Mouse (Mus musculus) heart, embryonic 11.5 days (tissue): Measurements from ENCODE around the gene Cemip2. TPM values are rescaled to one million over a fixed set of nuclear protein-coding genes. Genes with fewer than 3 reads are reported as not detected.
"Not testable (repeated sequence)": the region's sequence is repeated elsewhere in the genome, so short reads cannot be mapped to it uniquely, and the experiment has no call there.

Source experiments
- ATAC-seq: fragments of 200-750 bp; cut with Nextera tagmentation; replicated peaks from 2 replicates; pipeline ENCODE4 v1.8.0; 2017; ENCODE audit warnings: moderate library complexity; ENCODE audit not compliant: insufficient number of reproducible peaks, low FRiP score, low TSS enrichment
- H3K27ac ChIP-seq: fragments of 300-500 bp; sonication (generic); 2 replicates; pipeline ENCODE4 v1.5.1; 2014; ENCODE audit warnings: mild to moderate bottlenecking, low read depth, low read length
- H3K27me3 ChIP-seq: fragments of 300-500 bp; sonication (generic); 2 replicates; pipeline ENCODE4 v1.6.1; 2014; ENCODE audit warnings: mild to moderate bottlenecking, low read length, mixed read lengths; ENCODE audit not compliant: control insufficient read depth, insufficient read depth
- H3K36me3 ChIP-seq: fragments of 300-500 bp; sonication (generic); 2 replicates; pipeline ENCODE4 v1.6.1; 2014; ENCODE audit warnings: mild to moderate bottlenecking, low read length, moderate library complexity, mixed read lengths; ENCODE audit not compliant: control insufficient read depth, insufficient read depth
- H3K4me1 ChIP-seq: fragments of 300-500 bp; sonication (generic); 2 replicates; pipeline ENCODE4 v1.6.1; 2014; ENCODE audit warnings: low read length; ENCODE audit not compliant: control insufficient read depth, insufficient read depth
- H3K4me2 ChIP-seq: fragments of 300-500 bp; sonication (generic); 2 replicates; pipeline ENCODE4 v1.6.1; 2014; ENCODE audit warnings: mild to moderate bottlenecking, moderate library complexity
- H3K4me3 ChIP-seq: fragments of 300-500 bp; sonication (generic); 2 replicates; pipeline ENCODE4 v1.5.1; 2014; ENCODE audit warnings: low read depth, low read length
- H3K9ac ChIP-seq: fragments of 300-500 bp; sonication (generic); 2 replicates; pipeline ENCODE4 v1.6.1; 2014; ENCODE audit warnings: mild to moderate bottlenecking, low read depth, low read length, moderate library complexity
- H3K9me3 ChIP-seq: fragments of 300-500 bp; sonication (generic); replicated peaks from 2 replicates; pipeline ENCODE4 v1.6.1; 2016; ENCODE audit warnings: low read length; ENCODE audit not compliant: control insufficient read depth
- WGBS: fragments of 180-500 bp; shearing (Covaris S2); extraction: QIAGEN DNeasy Blood & Tissue Kit; methylation state at CpG from one replicate; pipeline ENCODE4 v1.1.7; 2014; ENCODE audit not compliant: insufficient replicate concordance; 5-methylcytosine and 5-hydroxymethylcytosine counted together
- polyA plus RNA-seq: library from polyadenylated mRNA; unstranded; fragments of >200 nt; fragmentation: Nextera tagmentation; extraction: Ambion mirVana; gene quantifications from 2 replicates; pipeline ENCODE4 v1.2.1, GENCODE M21; 2014

The Cemip2 gene
- polyA plus RNA-seq, 1 experiment from 2014 or later, result 77.0 TPM

GRCm38 (mm10) chr19:21860132-21860531, 82.0 kb downstream of the Cemip2 start:
- WGBS, result 71% methylated on average over 5 of the region's 5 CpGs
- H3K36me3 ChIP-seq, result peaks cover 12% of the 10 kb centered on the region
- H3K4me2 ChIP-seq, result no peak overlapping the region
- H3K9ac ChIP-seq, result no peak overlapping the region
- no peak overlapping the region for H3K27ac ChIP-seq
- peaks cover 9% of the 10 kb centered on the region; the same call in 1 of the 2 replicates for H3K4me1 ChIP-seq
- H3K27me3 ChIP-seq, result no peaks in the 10 kb centered on the region
- H3K4me3 ChIP-seq, result no peak overlapping the region
- no peak for ATAC-seq
- H3K9me3 ChIP-seq, result no peaks in the 10 kb centered on the region

- Histone ChIP-seq H3K4me3 (no peak overlapping the region), H3K27me3 (no peaks in the 10 kb centered on the region)
- WGBS, result 87% methylated on average over 6 of the region's 6 CpGs
Measured at GRCm38 (mm10) chr19:21860894-21861293, 82.8 kb downstream of the Cemip2 start.

DNA sequence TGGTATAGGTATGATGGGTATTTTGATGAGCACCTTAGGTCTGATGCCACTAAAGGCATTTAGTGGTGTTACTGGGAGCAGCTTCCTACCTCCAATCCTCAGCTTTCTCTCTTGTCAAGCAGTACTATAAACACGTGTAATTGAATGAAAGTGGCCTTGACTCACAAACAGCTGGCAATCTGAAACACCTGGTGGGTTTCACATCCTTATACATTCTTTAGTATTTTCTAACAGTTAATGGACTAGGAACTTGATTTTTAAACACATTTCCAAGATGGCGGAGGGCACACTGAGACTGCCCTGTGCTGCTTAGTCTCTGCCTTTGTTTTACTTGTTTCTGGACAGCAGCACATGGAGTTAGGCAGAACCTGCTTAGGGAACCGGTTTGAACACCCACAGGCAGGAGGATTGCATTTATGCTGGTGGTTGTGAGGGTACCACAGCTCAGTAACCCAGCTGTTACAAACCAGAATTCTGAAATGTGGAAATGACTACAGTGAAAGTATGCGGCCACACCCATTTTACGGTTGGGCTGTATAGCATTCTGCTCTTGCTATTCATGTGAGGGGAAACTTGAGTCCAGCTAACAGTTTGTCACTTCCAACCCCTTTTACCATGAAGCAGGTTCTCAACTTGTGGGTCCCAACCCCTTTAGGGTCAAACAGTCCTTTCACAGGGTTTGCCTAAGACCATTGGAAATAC, 84.3 kb downstream of the Cemip2 start:
- Histone ChIP-seq H3K27me3 (no peaks in the 10 kb centered on the region), H3K9me3 (no peaks in the 10 kb centered on the region), H3K27ac (no peak overlapping the region), H3K4me2 (no peak overlapping the region), H3K9ac (no peak overlapping the region), H3K36me3 (0 out of 2 replicates have a peak, but pooled peaks cover 2% of the 10 kb centered on the region), H3K4me3 (no peak overlapping the region), H3K4me1 (peaks cover 12% of the 10 kb centered on the region)
- 84% methylated on average over 5 of the region's 5 CpGs for WGBS
- ATAC-seq, result no peak

More at GRCm38 (mm10) chr19:21860894-21861293, 82.8 kb downstream of the Cemip2 start:
- Histone ChIP-seq H3K9me3 (no peaks in the 10 kb centered on the region), H3K9ac (no peak overlapping the region), H3K4me2 (no peak overlapping the region), H3K36me3 (peaks cover 7% of the 10 kb centered on the region; the same call in 1 of the 2 replicates), H3K4me1 (peaks cover 12% of the 10 kb centered on the region), H3K27ac (no peak overlapping the region)
- no peak for ATAC-seq

- Histone ChIP-seq H3K9ac (no peak overlapping the region), H3K4me3 (no peak overlapping the region), H3K36me3 (no peaks in the 10 kb centered on the region), H3K4me1 (peaks cover 12% of the 10 kb centered on the region), H3K4me2 (no peak overlapping the region), H3K27me3 (no peaks in the 10 kb centered on the region), H3K9me3 (no peaks in the 10 kb centered on the region), H3K27ac (no peak overlapping the region)
- ATAC-seq, result no peak
- 81% methylated on average over 9 of the region's 9 CpGs for WGBS
Measured at GRCm38 (mm10) chr19:21862991-21863931, 85.1 kb downstream of the Cemip2 start.

DNA sequence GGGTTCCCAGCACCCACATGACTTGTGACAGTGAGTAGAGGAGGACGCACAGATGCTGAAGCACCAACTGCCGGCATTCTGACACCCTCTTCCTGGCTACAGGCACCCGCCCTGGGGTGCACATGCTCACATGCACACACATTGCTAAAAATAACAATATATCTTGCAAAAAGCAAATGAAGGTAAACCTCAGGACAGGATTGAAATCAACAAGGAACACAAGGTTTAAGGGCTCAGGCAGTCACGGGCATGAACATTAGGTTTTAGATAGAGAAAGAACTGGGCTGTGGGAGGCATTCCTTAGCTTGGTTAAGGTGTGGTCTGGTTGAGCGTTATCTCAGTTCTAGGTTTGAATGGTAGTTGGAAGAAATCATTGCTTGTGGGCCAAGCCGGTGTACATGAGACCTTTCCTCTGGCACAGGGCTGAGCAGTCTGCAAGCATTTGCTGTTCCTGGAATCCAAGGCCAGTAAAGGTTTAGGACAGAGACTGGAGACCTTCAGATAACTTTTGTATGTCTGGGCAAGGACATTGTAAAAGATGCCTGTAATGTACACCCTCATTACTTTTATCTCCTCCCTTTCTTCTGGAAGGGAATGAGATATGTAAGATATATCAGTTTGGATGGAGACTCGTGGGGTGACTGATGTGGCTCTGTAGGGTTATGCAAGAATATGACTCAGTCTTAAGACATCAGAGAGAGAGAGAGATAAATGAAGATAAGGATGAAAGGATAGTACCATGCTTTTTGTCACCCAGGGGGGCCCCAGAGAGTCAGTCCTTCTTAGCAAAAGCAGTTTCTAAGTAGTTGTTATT, 87.3 kb downstream of the Cemip2 start:
- no peak overlapping the region for H3K4me2 ChIP-seq
- peak overlapping the region; percentile 46; the same call in 1 of the 2 replicates for H3K27ac ChIP-seq
- 59% methylated on average over 7 of the region's 7 CpGs for WGBS
- no peak overlapping the region for H3K9ac ChIP-seq
- peaks cover 3% of the 10 kb centered on the region for H3K4me1 ChIP-seq
- no peaks in the 10 kb centered on the region for H3K36me3 ChIP-seq
- no peak overlapping the region for H3K4me3 ChIP-seq
- no peaks in the 10 kb centered on the region for H3K9me3 ChIP-seq
- no peak for ATAC-seq
- no peaks in the 10 kb centered on the region for H3K27me3 ChIP-seq

GRCm38 (mm10) chr19:21866094-21866493, 88.0 kb downstream of the Cemip2 start:
- Histone ChIP-seq H3K9me3 (no peaks in the 10 kb centered on the region), H3K9ac (no peak overlapping the region), H3K36me3 (no peaks in the 10 kb centered on the region), H3K4me2 (no peak overlapping the region), H3K27ac (no peak overlapping the region), H3K4me1 (peaks cover 3% of the 10 kb centered on the region), H3K27me3 (no peaks in the 10 kb centered on the region), H3K4me3 (no peak overlapping the region)
- ATAC-seq, result no peak

GRCm38 (mm10) chr19:21866756-21867155, 88.6 kb downstream of the Cemip2 start:
- WGBS, result 85% methylated on average over 4 of the region's 4 CpGs
- not testable (repeated sequence) for H3K4me1 ChIP-seq, H3K27me3 ChIP-seq, ATAC-seq, H3K36me3 ChIP-seq, H3K4me3 ChIP-seq, H3K27ac ChIP-seq, H3K9ac ChIP-seq, H3K4me2 ChIP-seq, H3K9me3 ChIP-seq

GRCm38 (mm10) chr19:21868471-21868870, 90.3 kb downstream of the Cemip2 start:
- WGBS, result 81% methylated on average over 2 of the region's 2 CpGs
- no peak for ATAC-seq
- Histone ChIP-seq H3K4me3 (no peak overlapping the region), H3K4me2 (no peak overlapping the region), H3K4me1 (peaks cover 3% of the 10 kb centered on the region), H3K9ac (no peak overlapping the region), H3K9me3 (no peaks in the 10 kb centered on the region), H3K27ac (no peak overlapping the region), H3K27me3 (no peaks in the 10 kb centered on the region), H3K36me3 (no peaks in the 10 kb centered on the region)
